Mouse (Mus musculus): ENCODE results near the gene Fam221a.
"Not testable (repeated sequence)": the region's sequence is repeated elsewhere in the genome, so short reads cannot be mapped to it uniquely, and the experiment has no call there.

Gene Fam221a

DNA sequence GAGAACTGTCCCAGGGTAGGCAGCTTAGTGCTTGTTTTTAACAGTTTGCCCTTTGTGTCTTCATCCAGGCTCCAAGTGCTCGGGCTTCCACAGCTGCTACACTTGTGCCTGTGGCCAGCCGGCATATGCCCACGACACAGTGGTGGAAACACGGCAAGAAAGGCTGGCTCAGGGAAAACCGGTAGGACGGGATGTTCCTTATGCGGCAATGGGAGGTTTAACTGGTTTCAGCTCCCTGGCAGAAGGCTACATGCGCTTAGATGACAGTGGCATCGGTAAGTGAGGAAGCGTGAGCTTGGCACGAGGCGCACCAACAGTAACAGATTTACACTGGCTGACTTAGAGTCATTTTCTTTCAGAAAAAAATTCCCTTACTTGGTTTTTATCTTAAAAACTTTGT is 10.8 kb downstream of the Fam221a start:
- no peak for DNase-seq (ENCODE audit: low read depth, low spot score)

DNA sequence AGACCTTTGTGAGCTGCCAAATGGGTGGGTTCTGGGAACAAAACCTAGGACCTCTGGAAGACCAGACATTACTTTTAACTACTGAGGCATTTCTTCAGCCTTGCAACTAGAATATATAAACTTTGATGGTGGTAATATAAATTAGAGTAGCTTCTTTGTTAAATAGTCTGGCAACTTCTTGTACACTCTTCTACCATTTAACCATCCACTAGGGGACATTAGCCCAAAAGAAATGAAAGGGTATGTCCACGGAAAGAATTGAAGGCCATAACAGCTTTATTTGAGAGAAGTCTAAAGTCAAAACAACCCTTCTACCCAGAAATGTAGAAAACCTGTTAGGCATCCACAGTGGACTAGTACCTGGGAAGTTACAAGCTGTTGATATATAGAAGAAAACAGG is 26.7 kb downstream of the Fam221a start:
- DNase-seq (ENCODE audit: low read depth, low spot score): no peak

DNA sequence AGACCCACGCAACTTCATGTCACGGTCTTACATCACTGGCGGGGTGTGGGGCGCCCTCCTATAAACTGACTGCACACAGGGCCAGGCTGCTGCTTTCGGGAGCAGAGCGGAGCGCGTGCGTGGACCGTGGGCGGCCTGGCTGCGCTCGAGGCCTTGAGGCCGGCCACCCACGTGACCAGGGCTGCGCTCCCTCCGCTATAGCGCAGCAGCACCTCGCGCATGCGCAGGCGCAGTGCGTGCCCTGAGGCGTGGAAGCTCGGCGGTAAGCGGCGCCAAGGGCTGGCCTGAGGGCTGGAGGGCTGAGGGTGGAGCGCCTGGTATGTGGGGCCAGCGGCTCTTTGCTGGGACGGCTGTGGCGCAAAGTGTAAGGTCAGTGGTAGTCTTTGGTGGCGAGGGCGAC is 27.8 kb downstream of the Fam221a start, which contains the start of gene Stk31:
Stk31 (plus strand) TSS at position 289 of the 400 bp plus-strand sequence.
- DNase-seq (ENCODE audit: low read depth, low spot score): no peak

DNA sequence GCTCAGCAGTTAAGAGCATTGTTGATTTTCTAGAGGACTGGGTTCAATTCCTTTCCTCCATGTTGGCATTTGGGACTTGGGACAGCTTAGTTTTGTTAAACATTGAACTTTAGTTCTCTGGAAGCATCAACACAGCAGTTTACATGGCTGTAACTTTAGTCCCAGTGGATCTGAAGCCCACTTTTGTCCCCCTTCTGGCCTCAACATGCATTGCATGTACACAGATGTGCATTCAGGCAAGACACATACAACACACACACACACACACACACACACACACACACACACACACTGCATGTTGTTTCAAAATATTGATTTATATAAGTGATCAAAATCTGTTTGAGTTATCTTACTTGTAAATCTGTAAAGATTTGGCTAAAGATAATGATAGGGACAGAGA is 29.9 kb downstream of the Fam221a start:
- peak; percentile 65 for DNase-seq (ENCODE audit: low read depth, low spot score)

DNA sequence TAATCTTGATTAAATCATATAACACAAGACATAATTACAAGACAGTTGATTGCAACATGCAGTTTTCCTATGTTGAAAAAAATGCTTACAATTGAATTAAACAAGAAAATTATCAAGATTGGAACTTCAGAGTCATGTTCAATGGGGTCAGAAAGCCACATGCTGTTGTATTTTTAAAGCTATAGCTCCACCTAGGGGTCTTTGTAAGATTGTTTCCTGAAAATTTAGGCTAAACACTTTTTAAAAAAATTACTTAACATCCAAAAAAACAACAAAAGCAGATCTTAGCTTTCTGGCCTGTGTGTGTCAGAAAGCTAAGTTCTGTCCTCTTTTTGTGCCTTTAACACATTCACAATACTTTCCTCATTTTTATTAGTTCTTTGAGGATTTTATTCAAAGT is 30.8 kb downstream of the Fam221a start:
- peak; percentile 68 for DNase-seq (ENCODE audit: low read depth, low spot score)

DNA sequence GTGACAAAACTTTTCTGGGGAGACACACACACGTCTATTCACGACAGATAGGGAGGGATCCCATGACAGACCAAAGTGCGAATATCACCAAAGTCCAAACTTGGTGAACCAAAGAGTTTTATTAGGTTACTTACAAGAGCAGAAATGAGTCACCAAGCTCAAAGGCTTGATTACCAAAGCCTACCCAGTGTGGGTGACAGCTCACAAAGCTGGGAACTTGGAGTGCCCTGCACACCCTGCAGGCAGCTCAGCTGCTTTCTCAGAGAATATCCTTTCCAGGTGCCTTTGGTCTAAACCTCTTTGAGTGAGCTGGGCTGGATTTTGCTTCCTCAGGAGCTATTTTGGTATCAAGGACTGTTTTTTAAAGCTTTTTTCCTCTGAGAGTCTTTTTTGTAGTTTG is 43.3 kb downstream of the Fam221a start:
- no peak for DNase-seq (ENCODE audit: low read depth, low spot score)

DNA sequence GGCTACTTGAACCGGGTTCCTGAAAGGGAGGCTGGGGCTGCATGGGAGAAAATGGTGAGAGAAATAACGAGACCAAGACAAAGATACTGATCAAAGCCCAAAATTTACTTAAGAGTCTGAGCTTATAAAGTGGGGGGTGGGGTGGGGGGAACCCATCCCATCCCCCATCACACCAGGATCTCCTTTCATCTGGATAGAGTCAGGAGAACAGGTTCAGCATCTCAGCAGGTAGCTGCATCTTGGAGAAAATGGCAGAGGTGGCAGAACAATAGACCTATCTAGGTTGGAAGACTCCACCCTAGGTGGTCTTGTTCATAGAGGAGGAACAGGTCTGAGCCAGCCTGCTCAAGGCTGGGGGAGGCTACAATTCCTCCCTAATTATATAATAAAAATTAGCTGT is 45.4 kb downstream of the Fam221a start:
- not testable (repeated sequence) for DNase-seq (ENCODE audit: low read depth, low spot score)

DNA sequence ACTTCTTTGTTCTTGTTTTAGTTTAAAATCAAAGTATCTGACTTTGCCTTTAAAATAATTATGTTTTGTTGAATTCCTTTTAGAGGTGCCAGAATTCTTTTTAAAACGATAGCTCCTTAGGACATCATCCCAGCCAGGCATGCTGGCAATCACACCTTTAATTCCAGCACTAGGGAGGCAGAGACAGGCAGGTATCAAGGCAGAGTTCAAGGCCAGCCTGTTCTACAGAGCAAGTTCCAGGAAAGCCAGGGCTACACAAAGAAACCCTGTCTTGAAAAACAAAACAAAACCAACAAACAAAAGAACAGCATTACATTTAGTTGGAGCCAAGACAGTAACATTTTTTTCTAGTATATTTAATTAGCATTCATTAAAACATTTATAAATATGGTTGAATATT is 48.4 kb downstream of the Fam221a start:
- DNase-seq (ENCODE audit: low read depth, low spot score): no peak

DNA sequence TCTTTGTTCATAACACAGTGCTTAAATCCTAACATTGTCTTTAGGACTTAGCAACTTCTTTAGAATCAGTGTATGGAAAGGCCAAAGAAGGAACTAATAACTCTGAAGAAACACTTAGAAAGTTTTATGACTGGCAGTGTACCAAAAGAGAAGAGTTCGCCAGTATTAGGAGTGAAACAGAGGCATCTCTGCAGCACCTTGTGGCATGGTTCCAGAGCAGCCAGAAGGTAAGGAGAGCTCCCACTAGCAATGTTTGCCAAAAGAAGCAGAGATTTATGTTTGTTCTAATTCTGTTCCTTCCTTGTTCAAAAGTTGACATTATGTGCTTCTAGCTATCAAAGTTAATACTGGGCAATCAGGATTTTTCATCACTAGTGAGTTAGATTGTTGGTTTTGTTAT is 69.8 kb downstream of the Fam221a start:
- DNase-seq (ENCODE audit: low read depth, low spot score): no peak
